Mouse (Mus musculus) adrenal gland, postnatal 10 days (tissue): Measurements from ENCODE around the gene Tmem62. TPM values are rescaled to one million over a fixed set of nuclear protein-coding genes. Genes with fewer than 3 reads are reported as not detected.

Experiments used
- microRNA-seq: library from miRNA; unstranded; fragments of <30 nt; microRNA quantifications from one replicate; pipeline ENCODE4 v1.2.0, GENCODE M21; 2021
- total RNA-seq, 2 experiments: library from RNA; stranded (reverse); gene quantifications; 2 replicates each; pipeline ENCODE4 v1.2.3; 2021

Tmem62 gene
- total RNA-seq, 2 experiments from 2014 or later, result 5.0 to 8.5 TPM

Small RNA genes within 50 kb of the gene (microRNA-seq; reads per million reads assigned to microRNA genes)
- gene Gm44325, result not detected

Other genes with a start within 250 kb of the Tmem62 start
- 10 to 100 TPM; 13.2 to 20.8 TPM for gene Cdan1, start 126.9 kb upstream of the Tmem62 start, total RNA-seq
- gene Ttbk2, start 126.4 kb upstream of the Tmem62 start, total RNA-seq, result 10 to 100 TPM; 10.8 to 14.1 TPM
- gene Ubr1, start 6.3 kb upstream of the Tmem62 start, total RNA-seq, result 10 to 100 TPM; 25.0 to 31.9 TPM
- gene Ccndbp1, start 31.4 kb downstream of the Tmem62 start, total RNA-seq, result 10 to 100 TPM; 37.2 to 40.6 TPM
- 1 to 10 TPM; 2.9 to 6.6 TPM for gene Epb42, start 60.1 kb downstream of the Tmem62 start, total RNA-seq
- gene Tgm5, start 108.8 kb downstream of the Tmem62 start, total RNA-seq, result under 1 TPM in 1 of 2 experiments, not detected in 1; 0.12 TPM
- not detected for gene Tgm7, start 132.8 kb downstream of the Tmem62 start, total RNA-seq
- gene Adal, start 163.4 kb downstream of the Tmem62 start, total RNA-seq, result 10 to 100 TPM; 14.5 to 15.4 TPM
- gene Lcmt2, start 163.6 kb downstream of the Tmem62 start, total RNA-seq, result 10 to 100 TPM; 10.4 to 11.8 TPM
- 10 to 100 TPM; 23.9 to 36.8 TPM for gene Tubgcp4, start 193.6 kb downstream of the Tmem62 start, total RNA-seq
- gene Zscan29, start 194.1 kb downstream of the Tmem62 start, total RNA-seq, result 10 to 100 TPM; 13.4 to 16.4 TPM